Mouse (Mus musculus) E14TG2a.4 (cell line): ENCODE results near the gene Hist1h2ak.
A peak's percentile ranks its signal among the peaks of the same experiment; 100 is the strongest.
"Not testable (repeated sequence)": the region's sequence is repeated elsewhere in the genome, so short reads cannot be mapped to it uniquely, and the experiment has no call there.

ENCODE experiments used
- H3K27me3 ChIP-seq: 2 replicates; pipeline ENCODE4 v1.6.1; 2014; ENCODE audit warnings: low read length, control low read depth; ENCODE audit not compliant: insufficient read depth
- H3K36me3 ChIP-seq: 2 replicates; pipeline ENCODE4 v1.6.1; 2014; ENCODE audit warnings: low read length, control low read depth; ENCODE audit not compliant: insufficient read depth
- H3K4me1 ChIP-seq: replicated peaks from 2 replicates; pipeline ENCODE4 v1.6.1; 2014; ENCODE audit warnings: low read depth, low read length, control low read depth
- H3K4me3 ChIP-seq: replicated peaks from 2 replicates; pipeline ENCODE4 v1.5.1; 2014; ENCODE audit warnings: mild to moderate bottlenecking, low read length
- H3K9me3 ChIP-seq: 2 replicates; pipeline ENCODE4 v1.6.1; 2014; ENCODE audit warnings: low read length, control low read depth
- CTCF ChIP-seq: conservative IDR thresholded peaks from 2 replicates; pipeline ENCODE4 v1.5.1; 2014; ENCODE audit warnings: low read length
- NANOG ChIP-seq: IDR thresholded peaks from 2 replicates; pipeline ENCODE4 v1.6.1; 2014; ENCODE audit warnings: borderline replicate concordance, low read length, mixed read lengths
- POU5F1 ChIP-seq: IDR thresholded peaks from 2 replicates; pipeline ENCODE4 v1.6.1; 2014; ENCODE audit warnings: low read length, borderline replicate concordance

The Hist1h2ak gene

DNA sequence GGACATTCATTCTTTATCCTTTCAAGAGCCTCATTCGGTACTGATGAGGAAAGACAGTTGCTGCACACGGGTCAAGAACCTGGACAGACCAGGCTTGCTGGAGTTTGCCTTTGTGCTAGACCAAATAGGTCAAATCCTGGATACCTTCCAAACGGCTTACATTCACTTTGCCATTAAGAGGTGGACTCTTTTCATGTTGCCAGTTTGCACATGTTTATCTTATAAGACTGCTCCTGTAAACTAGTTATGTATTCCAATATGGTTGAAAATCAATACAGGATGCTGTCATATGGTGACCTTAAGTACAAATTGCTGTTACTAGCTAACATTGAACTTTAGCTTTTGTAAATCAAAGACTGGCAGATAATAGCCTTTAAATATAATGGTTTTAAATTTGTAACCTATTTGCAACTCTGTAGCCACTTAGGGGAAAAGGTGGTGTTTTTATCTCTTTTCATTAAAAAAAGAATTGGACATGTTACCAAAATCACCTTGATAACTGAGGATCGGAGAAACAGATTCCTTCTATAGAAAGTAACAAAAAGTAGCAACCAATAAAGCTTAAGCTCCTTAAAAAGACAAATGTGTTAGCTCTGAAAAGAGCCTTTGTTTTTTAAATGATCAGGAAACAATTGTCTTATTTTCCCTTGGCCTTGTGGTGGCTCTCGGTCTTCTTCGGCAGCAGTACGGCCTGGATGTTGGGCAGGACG, 32.7 kb upstream of the Hist1h2ak start:
- Histone ChIP-seq H3K27me3 (no peaks in the 10 kb centered on the region), H3K9me3 (no peaks in the 10 kb centered on the region), H3K4me3 (peak overlapping the region; percentile 69), H3K36me3 (no peaks in the 10 kb centered on the region), H3K4me1 (peaks cover 70% of the 10 kb centered on the region)
- TF ChIP-seq POU5F1 = no peak
- no peak for TF ChIP-seq CTCF
- TF ChIP-seq NANOG = peak; percentile 26; the same call in 1 of the 2 replicates

DNA sequence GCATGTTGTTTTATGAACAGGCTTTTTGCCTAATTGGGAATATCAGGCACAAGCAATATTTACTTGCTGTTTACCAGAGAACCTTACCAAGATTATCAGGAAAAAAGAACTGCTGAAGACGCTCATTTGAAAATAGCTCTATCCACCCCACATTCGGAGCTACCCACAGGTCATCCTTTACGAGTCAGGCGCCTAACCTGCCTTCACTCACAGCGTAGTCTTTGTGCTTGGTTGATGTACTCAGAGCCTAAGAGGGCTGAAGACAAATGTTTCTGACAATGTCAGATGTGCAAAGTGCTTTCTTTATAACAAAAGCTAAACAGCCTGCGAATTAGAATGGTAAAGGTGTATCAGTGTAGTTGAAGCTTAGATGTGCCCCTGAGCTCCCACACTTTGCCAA, 30.7 kb upstream of the Hist1h2ak start:
- Histone ChIP-seq H3K4me3 (peak overlapping the region; percentile 73), H3K27me3 (no peaks in the 10 kb centered on the region), H3K4me1 (peaks cover 61% of the 10 kb centered on the region), H3K9me3 (no peaks in the 10 kb centered on the region), H3K36me3 (no peaks in the 10 kb centered on the region)
- TF ChIP-seq CTCF (no peak), POU5F1 (no peak), NANOG (no peak)

DNA sequence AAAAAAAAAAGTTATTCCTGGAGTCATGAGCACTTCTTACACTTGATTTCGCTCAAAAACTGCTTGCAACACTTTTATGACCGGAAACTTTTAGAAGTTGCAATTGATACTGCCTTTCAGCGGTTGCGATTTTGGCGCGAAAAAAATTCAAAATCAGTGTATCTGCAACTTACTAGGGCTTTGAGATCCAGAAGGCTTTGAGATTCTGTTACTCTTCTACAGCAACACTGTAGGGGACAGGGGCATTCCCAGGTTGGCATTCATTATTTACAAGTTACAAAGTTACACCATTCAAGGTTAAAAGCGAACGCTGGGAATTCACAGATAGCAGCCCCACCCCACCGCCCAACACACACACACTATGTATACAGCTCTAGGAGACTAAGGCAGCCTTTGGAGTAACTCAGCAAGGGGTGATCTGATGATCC, 30.1 kb upstream of the Hist1h2ak start:
- H3K9me3 ChIP-seq = no peaks in the 10 kb centered on the region
- peaks cover 58% of the 10 kb centered on the region for H3K4me1 ChIP-seq
- peak overlapping the region; percentile 73 for H3K4me3 ChIP-seq
- TF ChIP-seq POU5F1 (no peak), NANOG (peak; percentile 42; the same call in 1 of the 2 replicates), CTCF (no peak)
- no peaks in the 10 kb centered on the region for H3K36me3 ChIP-seq
- H3K27me3 ChIP-seq = no peaks in the 10 kb centered on the region

DNA sequence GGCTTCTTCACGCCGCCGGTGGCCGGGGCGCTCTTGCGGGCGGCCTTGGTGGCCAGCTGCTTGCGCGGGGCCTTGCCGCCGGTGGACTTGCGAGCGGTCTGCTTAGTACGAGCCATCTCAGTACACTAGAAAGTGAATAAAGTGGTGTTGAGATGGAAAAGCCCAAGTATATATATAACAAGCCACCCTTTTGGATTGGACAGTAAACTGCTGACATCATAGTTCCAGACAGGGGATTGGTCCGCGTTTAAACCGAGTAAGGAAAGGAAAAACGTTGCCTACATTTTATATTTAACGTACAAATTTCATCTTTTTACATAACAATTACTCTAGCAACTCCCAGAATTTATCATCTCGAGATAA, 29.6 kb upstream of the Hist1h2ak start, which contains the start of gene Hist1h3i:
TSS of gene Hist1h3i (minus strand) at position 116 of the 363 bp plus-strand sequence.
- no peaks in the 10 kb centered on the region for H3K36me3 ChIP-seq
- H3K9me3 ChIP-seq = no peaks in the 10 kb centered on the region
- H3K27me3 ChIP-seq = no peaks in the 10 kb centered on the region
- peak within 1 kb of the TSS; percentile 73 for H3K4me3 ChIP-seq
- no peak for TF ChIP-seq POU5F1
- no peak for TF ChIP-seq CTCF
- no peak for TF ChIP-seq NANOG
- H3K4me1 ChIP-seq = peaks cover 58% of the 10 kb centered on the region

DNA sequence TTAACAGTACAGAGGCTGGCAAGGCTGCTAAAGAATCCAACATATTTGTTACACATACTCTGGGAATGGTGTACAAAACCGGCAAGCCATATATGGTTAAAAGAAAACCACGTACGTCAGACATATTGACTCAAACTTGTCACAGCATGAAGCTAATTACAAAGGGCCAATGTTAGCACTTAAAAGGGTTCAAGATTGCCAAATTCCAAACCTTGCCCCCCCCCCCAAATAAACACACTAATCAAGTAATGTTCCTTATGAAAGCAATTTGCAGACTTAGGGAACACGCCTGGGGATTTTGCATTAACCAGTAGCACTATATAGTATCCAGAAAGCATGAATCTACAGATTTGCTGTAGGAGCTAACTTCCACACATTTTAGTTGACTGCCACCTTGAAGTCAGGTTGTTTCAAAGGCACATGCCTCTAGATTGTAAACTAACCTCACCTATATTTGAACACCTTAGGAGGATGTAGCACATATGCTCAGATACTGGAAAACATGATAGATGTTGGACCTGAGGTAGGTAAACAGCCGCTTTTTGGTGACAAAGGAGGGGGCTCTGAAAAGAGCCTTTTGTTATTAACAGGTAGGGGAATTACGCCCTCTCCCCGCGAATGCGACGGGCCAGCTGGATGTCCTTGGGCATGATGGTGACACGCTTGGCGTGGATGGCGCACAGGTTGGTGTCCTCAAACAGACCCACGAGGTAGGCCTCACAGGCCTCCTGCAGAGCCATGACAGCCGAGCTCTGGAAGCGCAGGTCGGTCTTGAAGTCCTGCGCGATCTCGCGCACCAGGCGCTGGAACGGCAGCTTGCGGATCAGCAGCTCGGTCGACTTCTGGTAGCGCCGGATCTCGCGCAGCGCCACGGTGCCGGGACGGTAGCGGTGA, 29.0 kb upstream of the Hist1h2ak start:
- Histone ChIP-seq H3K4me3 (peak overlapping the region; percentile 73), H3K4me1 (peaks cover 58% of the 10 kb centered on the region)
- not testable (repeated sequence) for H3K36me3 ChIP-seq, H3K27me3 ChIP-seq, H3K9me3 ChIP-seq

DNA sequence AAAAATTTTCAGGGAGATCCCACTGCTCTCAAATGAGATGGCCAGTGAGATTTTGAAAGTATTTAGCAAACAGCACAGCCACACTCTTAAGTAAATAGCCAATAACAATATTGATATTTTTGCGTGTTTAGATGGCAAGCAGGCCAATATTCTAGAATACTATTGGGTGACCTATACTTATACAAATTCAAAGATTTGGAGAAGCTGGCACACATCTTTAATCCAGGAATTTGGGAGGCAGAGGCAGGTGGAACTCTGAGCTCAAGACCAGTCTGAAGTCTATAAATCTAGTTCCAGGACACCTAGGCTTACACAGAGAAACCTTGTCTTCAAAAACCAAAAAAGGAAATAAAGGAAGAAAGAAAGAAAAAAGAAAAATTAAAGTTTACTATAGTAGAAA, 28.0 kb upstream of the Hist1h2ak start:
- no peak for TF ChIP-seq CTCF
- no peak for TF ChIP-seq NANOG
- no peak for TF ChIP-seq POU5F1
- no peaks in the 10 kb centered on the region for H3K9me3 ChIP-seq
- H3K27me3 ChIP-seq = no peaks in the 10 kb centered on the region
- peaks cover 62% of the 10 kb centered on the region for H3K4me1 ChIP-seq
- H3K4me3 ChIP-seq = no peak overlapping the region
- H3K36me3 ChIP-seq = no peaks in the 10 kb centered on the region

DNA sequence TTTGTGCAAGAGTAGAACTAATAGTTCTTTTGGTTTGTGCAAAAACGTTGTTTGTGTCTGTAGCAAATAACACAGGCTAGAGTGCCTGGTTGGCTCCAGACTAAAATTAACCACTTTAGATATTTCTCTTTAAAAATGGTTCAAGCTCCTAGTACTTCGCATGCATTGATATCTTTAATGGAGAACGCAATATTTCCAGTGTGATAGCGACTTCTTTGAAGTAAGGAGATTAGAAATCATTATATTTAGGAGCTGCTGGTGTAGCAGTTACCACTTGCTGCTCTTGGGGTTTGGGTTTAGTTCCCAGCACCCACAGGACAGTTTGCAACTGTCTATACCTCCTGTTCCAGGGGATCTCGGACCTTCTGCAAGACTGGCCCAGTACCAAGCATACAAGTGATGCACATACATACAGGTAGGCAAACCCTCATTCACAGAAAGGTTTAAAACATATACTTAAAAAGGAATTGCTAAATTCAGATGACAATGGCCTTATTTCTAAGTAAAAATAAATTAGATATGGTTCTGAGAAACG, 27.5 kb upstream of the Hist1h2ak start:
- TF ChIP-seq NANOG (no peak), POU5F1 (no peak), CTCF (no peak)
- Histone ChIP-seq H3K4me3 (peak overlapping the region; percentile 86), H3K27me3 (no peaks in the 10 kb centered on the region)

DNA sequence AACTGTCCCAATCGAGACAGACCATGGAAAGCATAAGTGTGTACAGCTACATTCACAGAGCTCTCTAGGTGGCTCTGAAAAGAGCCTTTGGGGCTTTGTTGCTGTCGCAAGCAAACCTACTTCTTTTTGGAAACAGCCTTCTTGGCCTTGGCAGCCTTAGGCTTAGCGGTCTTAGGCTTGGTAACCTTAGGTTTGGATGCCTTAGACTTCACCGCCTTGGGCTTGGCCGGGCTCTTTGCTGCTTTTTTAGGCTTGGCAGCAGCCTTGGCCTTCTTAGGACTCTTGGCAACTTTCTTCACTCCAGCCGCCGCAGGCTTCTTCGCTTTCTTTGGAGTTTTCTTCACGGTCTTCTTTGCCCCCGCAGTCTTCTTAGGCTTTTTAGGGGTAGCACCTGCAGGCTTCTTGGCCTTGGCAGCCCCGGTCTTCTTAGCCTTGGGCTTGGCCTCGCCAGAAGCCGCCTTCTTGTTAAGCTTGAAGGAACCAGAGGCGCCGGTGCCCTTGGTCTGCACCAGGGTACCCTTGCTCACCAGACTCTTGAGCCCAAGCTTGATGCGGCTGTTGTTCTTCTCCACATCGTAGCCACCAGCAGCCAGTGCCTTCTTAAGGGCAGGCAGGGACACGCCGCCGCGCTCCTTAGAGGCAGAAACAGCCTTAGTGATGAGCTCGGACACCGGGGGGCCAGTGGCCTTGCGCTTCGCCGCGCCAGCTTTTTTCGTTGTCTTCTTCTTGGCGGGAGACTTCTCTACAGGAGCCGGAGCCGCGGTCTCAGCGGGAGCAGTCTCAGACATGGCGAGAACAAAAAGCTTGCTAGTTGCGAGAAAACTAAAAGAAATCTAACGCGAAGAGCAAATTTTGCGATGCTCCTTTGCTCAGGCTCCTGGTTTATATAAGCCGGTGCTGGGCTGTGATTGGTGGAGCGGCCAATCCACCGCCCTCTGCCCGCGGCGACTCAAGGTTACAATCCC, 26.4 kb upstream of the Hist1h2ak start, which contains the start of gene Hist1h1b:
TSS of gene Hist1h1b (minus strand) at position 859 of the 965 bp plus-strand sequence.
- Histone ChIP-seq H3K4me3 (peak within 1 kb of the TSS; percentile 86), H3K36me3 (no peaks in the 10 kb centered on the region), H3K9me3 (no peaks in the 10 kb centered on the region), H3K4me1 (peaks cover 55% of the 10 kb centered on the region), H3K27me3 (no peaks in the 10 kb centered on the region)
- TF ChIP-seq NANOG (no peak), CTCF (no peak), POU5F1 (no peak)

More for the DNA sequence above, 27.5 kb upstream of the Hist1h2ak start:
- Histone ChIP-seq H3K4me1 (peaks cover 65% of the 10 kb centered on the region), H3K36me3 (no peaks in the 10 kb centered on the region), H3K9me3 (no peaks in the 10 kb centered on the region)
